Mouse (Mus musculus): ENCODE measurements around the gene Cdt1. TPM values are rescaled to one million over a fixed set of nuclear protein-coding genes. Genes with fewer than 3 reads are reported as not detected.

Gene Cdt1
- polyA plus RNA-seq, 1 experiment from 2014 or later = 34.8 TPM

DNA sequence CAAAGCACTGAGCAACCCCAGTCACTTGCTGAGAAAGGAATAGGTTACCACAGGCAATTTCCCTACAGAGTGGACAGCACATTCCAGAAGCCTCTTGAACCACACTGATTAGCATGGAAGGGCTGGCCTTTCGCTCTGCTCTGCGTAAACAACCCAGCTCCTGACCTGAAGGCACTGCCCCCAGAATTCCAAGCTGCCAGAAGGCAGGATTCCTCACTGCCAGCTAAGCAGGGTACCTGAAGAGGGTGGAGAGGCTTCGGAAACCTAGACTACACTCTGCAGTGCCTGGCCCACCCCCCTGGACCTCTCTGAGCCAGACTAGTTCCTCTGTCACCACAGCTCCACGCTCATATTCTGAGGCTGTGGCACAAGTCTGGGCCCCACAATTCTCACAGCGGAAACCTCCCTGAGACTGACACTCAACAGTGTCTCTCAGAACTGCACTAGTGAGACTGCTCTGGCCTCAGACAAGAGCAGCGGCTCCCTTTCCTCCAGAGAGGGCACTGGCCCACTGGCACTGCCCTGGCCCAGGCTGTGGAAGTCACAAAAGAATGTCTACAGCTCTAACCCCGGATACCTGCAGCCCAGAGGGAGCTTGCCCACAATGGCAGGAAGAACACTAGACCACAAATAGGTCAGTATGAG lies 41.2 kb upstream of the Cdt1 start:
- Histone ChIP-seq H3K36me3 (ENCODE audit: control insufficient read depth, insufficient read depth, low read length) (no peaks in the 10 kb centered on the region), H3K27ac (ENCODE audit: low read length) (peak overlapping the region; percentile 33; the same call in 1 of the 2 replicates), H3K4me1 (ENCODE audit: control insufficient read depth, insufficient read depth, low read length) (peaks cover 42% of the 10 kb centered on the region), H3K4me2 (replicated peaks; ENCODE audit: low read depth, low read length) (no peak overlapping the region), H3K4me3 (ENCODE audit: low read depth, low read length) (no peak overlapping the region), H3K9ac (replicated peaks; ENCODE audit: low read depth, low read length) (no peak overlapping the region), H3K27me3 (ENCODE audit: control insufficient read depth, insufficient read depth, low read length) (no peaks in the 10 kb centered on the region), H3K9me3 (ENCODE audit: control insufficient read depth, low read depth, low read length) (no peaks in the 10 kb centered on the region)
- WGBS = 44% methylated on average over 7 of the region's 7 CpGs
- ATAC-seq (ENCODE audit: insufficient number of reproducible peaks, insufficient read depth, low FRiP score, low read depth) = no peak

DNA sequence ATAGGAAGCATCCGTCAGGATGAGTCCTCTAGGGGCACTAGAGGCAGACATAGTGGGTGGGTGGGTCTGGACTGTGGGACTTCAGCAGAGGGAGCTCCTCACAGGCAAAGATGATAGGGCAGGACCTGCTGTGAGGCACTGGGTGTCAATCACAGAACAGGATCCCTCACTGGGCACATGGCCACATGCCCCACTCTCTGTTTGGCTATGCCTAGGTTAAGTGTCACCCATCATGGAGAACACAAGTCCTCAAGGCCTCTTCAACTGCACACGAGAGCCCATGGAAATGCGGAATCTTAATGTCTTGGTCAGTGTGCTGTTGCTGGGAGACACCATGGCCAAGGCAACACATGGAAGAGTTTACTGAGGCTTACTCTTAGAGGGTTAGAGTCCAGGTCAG lies 39.9 kb upstream of the Cdt1 start:
- Histone ChIP-seq H3K9ac (replicated peaks; ENCODE audit: low read depth, low read length) (no peak overlapping the region), H3K27ac (ENCODE audit: low read length) (no peak overlapping the region), H3K4me3 (ENCODE audit: low read depth, low read length) (no peak overlapping the region), H3K4me1 (ENCODE audit: control insufficient read depth, insufficient read depth, low read length) (peaks cover 39% of the 10 kb centered on the region), H3K9me3 (ENCODE audit: control insufficient read depth, low read depth, low read length) (no peaks in the 10 kb centered on the region), H3K36me3 (ENCODE audit: control insufficient read depth, insufficient read depth, low read length) (no peaks in the 10 kb centered on the region), H3K27me3 (ENCODE audit: control insufficient read depth, insufficient read depth, low read length) (no peaks in the 10 kb centered on the region), H3K4me2 (replicated peaks; ENCODE audit: low read depth, low read length) (no peak overlapping the region)
- ATAC-seq (ENCODE audit: insufficient number of reproducible peaks, insufficient read depth, low FRiP score, low read depth) = no peak
- 93% methylated on average over 3 of the region's 3 CpGs for WGBS

- Histone ChIP-seq H3K27ac (ENCODE audit: low read length) (no peak overlapping the region), H3K4me3 (ENCODE audit: low read depth, low read length) (no peak overlapping the region), H3K9ac (replicated peaks; ENCODE audit: low read depth, low read length) (no peak overlapping the region), H3K27me3 (ENCODE audit: control insufficient read depth, insufficient read depth, low read length) (no peaks in the 10 kb centered on the region), H3K4me1 (ENCODE audit: control insufficient read depth, insufficient read depth, low read length) (peaks cover 27% of the 10 kb centered on the region), H3K36me3 (ENCODE audit: control insufficient read depth, insufficient read depth, low read length) (no peaks in the 10 kb centered on the region), H3K9me3 (ENCODE audit: control insufficient read depth, low read depth, low read length) (no peaks in the 10 kb centered on the region), H3K4me2 (replicated peaks; ENCODE audit: low read depth, low read length) (no peak overlapping the region)
- 87% methylated on average over 4 of the region's 4 CpGs for WGBS
- ATAC-seq (ENCODE audit: insufficient number of reproducible peaks, insufficient read depth, low FRiP score, low read depth) = no peak
Observed at GRCm38 (mm10) chr8:122529159-122529558, 38.7 kb upstream of the Cdt1 start.

- ATAC-seq (ENCODE audit: insufficient number of reproducible peaks, insufficient read depth, low FRiP score, low read depth) = no peak
- H3K4me2 ChIP-seq (replicated peaks; ENCODE audit: low read depth, low read length) = no peak overlapping the region
- no peak overlapping the region; the same call in 1 of the 2 replicates for H3K27ac ChIP-seq (ENCODE audit: low read length)
- 83% methylated on average over 8 of the region's 8 CpGs for WGBS
- no peak overlapping the region for H3K9ac ChIP-seq (replicated peaks; ENCODE audit: low read depth, low read length)
- no peaks in the 10 kb centered on the region for H3K9me3 ChIP-seq (ENCODE audit: control insufficient read depth, low read depth, low read length)
- H3K4me1 ChIP-seq (ENCODE audit: control insufficient read depth, insufficient read depth, low read length) = peaks cover 14% of the 10 kb centered on the region; the same call in 1 of the 2 replicates
- no peaks in the 10 kb centered on the region for H3K27me3 ChIP-seq (ENCODE audit: control insufficient read depth, insufficient read depth, low read length)
- no peaks in the 10 kb centered on the region for H3K36me3 ChIP-seq (ENCODE audit: control insufficient read depth, insufficient read depth, low read length)
- no peak overlapping the region for H3K4me3 ChIP-seq (ENCODE audit: low read depth, low read length)
Observed at GRCm38 (mm10) chr8:122531312-122531711, 36.5 kb upstream of the Cdt1 start.

GRCm38 (mm10) chr8:122537033-122537432 lies 30.8 kb upstream of the Cdt1 start:
- H3K9ac ChIP-seq (replicated peaks; ENCODE audit: low read depth, low read length) = no peak overlapping the region
- no peaks in the 10 kb centered on the region for H3K9me3 ChIP-seq (ENCODE audit: control insufficient read depth, low read depth, low read length)
- H3K27me3 ChIP-seq (ENCODE audit: control insufficient read depth, insufficient read depth, low read length) = no peaks in the 10 kb centered on the region
- peak overlapping the region; percentile 17; the same call in 1 of the 2 replicates for H3K4me2 ChIP-seq (replicated peaks; ENCODE audit: low read depth, low read length)
- 6% methylated on average over 6 of the region's 6 CpGs for WGBS
- peaks cover 15% of the 10 kb centered on the region for H3K4me1 ChIP-seq (ENCODE audit: control insufficient read depth, insufficient read depth, low read length)
- ATAC-seq (ENCODE audit: insufficient number of reproducible peaks, insufficient read depth, low FRiP score, low read depth) = peak; percentile 75
- H3K36me3 ChIP-seq (ENCODE audit: control insufficient read depth, insufficient read depth, low read length) = no peaks in the 10 kb centered on the region
- H3K4me3 ChIP-seq (ENCODE audit: low read depth, low read length) = no peak overlapping the region
- peak overlapping the region; percentile 85 for H3K27ac ChIP-seq (ENCODE audit: low read length)

DNA sequence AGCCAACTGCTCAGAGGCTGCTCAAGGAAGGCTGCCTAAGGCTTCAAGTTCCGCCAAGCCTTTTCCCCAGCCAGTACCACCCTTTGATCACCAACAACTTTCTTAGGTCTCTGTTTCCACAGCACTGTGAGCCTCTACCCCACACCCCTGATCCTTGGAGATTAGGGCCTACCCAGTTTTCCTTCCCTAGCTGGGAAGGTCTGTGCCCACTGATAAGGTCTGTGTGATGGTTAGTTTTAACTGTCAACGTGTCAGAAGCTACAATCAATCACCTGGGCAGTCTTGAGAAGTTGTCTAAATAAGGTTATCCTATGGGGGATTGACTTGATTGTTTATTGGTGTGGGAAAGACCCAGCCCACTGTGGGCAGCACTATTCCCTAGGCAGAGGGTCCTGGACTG lies 30.0 kb upstream of the Cdt1 start:
- Histone ChIP-seq H3K9ac (replicated peaks; ENCODE audit: low read depth, low read length) (no peak overlapping the region), H3K36me3 (ENCODE audit: control insufficient read depth, insufficient read depth, low read length) (no peaks in the 10 kb centered on the region), H3K9me3 (ENCODE audit: control insufficient read depth, low read depth, low read length) (no peaks in the 10 kb centered on the region), H3K27me3 (ENCODE audit: control insufficient read depth, insufficient read depth, low read length) (no peaks in the 10 kb centered on the region), H3K27ac (ENCODE audit: low read length) (peak overlapping the region; percentile 85), H3K4me3 (ENCODE audit: low read depth, low read length) (no peak overlapping the region), H3K4me1 (ENCODE audit: control insufficient read depth, insufficient read depth, low read length) (peaks cover 15% of the 10 kb centered on the region), H3K4me2 (replicated peaks; ENCODE audit: low read depth, low read length) (no peak overlapping the region)
- peak; percentile 5; the same call in 1 of the 2 replicates for ATAC-seq (ENCODE audit: insufficient number of reproducible peaks, insufficient read depth, low FRiP score, low read depth)
- whole genome bisulfite sequencing = 64% methylated on average over 2 of the region's 2 CpGs

- no peak overlapping the region for H3K27ac ChIP-seq (ENCODE audit: low read length)
- WGBS = 94% methylated on average over 9 of the region's 9 CpGs
Observed at GRCm38 (mm10) chr8:122538310-122539076, 29.3 kb upstream of the Cdt1 start.

DNA sequence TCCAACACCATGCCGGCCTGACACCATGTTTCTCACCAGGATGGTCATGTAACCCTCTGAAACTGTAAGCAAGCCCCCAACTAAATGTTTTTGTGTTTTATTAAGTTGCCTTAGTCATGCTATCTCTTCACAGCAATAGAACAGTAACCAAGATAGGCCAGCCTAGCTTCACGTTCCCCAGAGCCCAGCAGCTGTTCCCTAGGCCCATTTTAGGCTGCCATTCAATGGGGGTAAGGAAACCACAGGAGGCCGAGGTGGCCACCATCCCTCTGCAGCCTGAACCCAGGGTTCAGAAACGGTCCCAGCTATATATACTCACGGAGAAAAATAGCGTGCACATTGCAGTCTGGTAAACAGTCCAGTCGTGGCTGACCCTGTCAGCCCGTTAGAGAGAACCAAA lies 23.7 kb upstream of the Cdt1 start:
- H3K27ac ChIP-seq (ENCODE audit: low read length) = no peak overlapping the region
- H3K4me1 ChIP-seq (ENCODE audit: control insufficient read depth, insufficient read depth, low read length) = peaks cover 27% of the 10 kb centered on the region
- H3K4me3 ChIP-seq (ENCODE audit: low read depth, low read length) = no peak overlapping the region
- no peak overlapping the region for H3K9ac ChIP-seq (replicated peaks; ENCODE audit: low read depth, low read length)
- no peaks in the 10 kb centered on the region for H3K27me3 ChIP-seq (ENCODE audit: control insufficient read depth, insufficient read depth, low read length)
- no peak overlapping the region for H3K4me2 ChIP-seq (replicated peaks; ENCODE audit: low read depth, low read length)
- H3K9me3 ChIP-seq (ENCODE audit: control insufficient read depth, low read depth, low read length) = no peaks in the 10 kb centered on the region
- WGBS = 87% methylated on average over 8 of the region's 8 CpGs
- no peak for ATAC-seq (ENCODE audit: insufficient number of reproducible peaks, insufficient read depth, low FRiP score, low read depth)
- H3K36me3 ChIP-seq (ENCODE audit: control insufficient read depth, insufficient read depth, low read length) = no peaks in the 10 kb centered on the region

More at GRCm38 (mm10) chr8:122538310-122539076, 29.3 kb upstream of the Cdt1 start:
- no peaks in the 10 kb centered on the region for H3K27me3 ChIP-seq (ENCODE audit: control insufficient read depth, insufficient read depth, low read length)
- ATAC-seq (ENCODE audit: insufficient number of reproducible peaks, insufficient read depth, low FRiP score, low read depth) = no peak
- peaks cover 15% of the 10 kb centered on the region for H3K4me1 ChIP-seq (ENCODE audit: control insufficient read depth, insufficient read depth, low read length)
- no peaks in the 10 kb centered on the region for H3K9me3 ChIP-seq (ENCODE audit: control insufficient read depth, low read depth, low read length)
- no peaks in the 10 kb centered on the region for H3K36me3 ChIP-seq (ENCODE audit: control insufficient read depth, insufficient read depth, low read length)
- H3K4me2 ChIP-seq (replicated peaks; ENCODE audit: low read depth, low read length) = no peak overlapping the region
- H3K9ac ChIP-seq (replicated peaks; ENCODE audit: low read depth, low read length) = no peak overlapping the region
- no peak overlapping the region for H3K4me3 ChIP-seq (ENCODE audit: low read depth, low read length)

Data from stomach, embryonic 14.5 days (tissue).